8 mouse cellular contexts compared by ENCODE assay signal in the genomic region with DNA sequence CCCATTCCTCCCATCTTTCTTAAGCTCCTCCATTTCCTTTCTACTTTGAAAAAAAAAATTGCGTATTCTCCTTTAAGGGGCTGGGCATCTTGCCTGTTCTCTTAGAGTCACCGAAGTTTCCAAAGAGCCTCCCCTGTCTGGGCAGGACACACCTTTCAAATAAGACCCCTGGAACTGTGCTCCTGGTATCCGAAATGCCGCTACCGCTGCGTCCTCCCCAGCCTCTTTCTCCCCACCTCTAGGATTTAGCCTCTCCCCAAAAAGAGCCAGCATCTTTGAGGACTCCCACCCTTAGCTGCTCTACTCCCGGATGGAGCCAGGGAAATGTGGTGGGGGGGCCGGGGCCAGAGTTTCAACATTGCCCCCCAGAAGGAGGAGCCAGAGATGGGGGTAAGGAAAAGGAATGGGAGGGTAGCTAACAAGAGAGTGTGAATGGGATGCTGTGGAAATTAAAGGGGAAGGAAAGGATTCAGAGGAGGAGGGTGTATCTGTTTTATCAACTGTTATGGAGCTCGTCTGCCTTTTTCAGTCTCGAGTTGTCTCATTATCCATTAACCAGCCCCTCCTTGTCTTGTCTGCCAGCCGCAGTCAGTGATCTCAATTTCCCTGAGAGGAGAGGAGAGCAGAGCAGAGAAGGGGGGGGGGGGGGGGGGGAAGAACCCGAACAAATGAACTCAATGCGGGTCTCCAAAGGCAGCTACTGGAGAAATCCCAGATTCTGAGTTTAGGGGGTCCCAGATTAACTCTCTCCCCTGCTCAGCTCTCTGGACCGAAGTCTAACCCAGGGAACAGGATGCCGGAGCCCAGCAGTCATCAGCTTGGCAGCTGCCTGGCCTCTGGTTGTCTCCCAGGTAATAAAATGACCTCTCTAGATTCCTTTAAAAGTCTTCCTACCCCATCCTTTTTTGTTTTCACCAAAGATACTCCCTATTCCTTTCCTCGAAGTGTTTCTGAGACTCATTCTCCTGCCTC. TPM values are rescaled to one million over a fixed set of nuclear protein-coding genes. Genes with fewer than 3 reads are reported as not detected.
A peak's percentile ranks its signal among the peaks of the same experiment; 100 is the strongest.
DNase-seq lines count a peak whose midpoint lies in the region; ATAC-seq and TF ChIP-seq lines count a peak whose summit lies in the region.

Gene Mtmr11 (plus strand): TSS at position 136 of the 972 bp plus-strand sequence.

- WGBS in forebrain, embryonic 14.5 days: 11% methylated on average over 16 of the region's 16 CpGs
- WGBS in liver, embryonic 15.5 days (ENCODE audit: insufficient replicate concordance): 9% methylated on average over 16 of the region's 16 CpGs
- 8% methylated on average over 16 of the region's 16 CpGs for WGBS in stomach, postnatal 0 days

- peak within 1 kb of the TSS; percentile 54 for H3K9ac ChIP-seq in forebrain, embryonic 14.5 days (ENCODE audit: low read length)
- 0 out of 2 replicates have a peak within 1 kb of the TSS, but pooled peaks have one; percentile 5 for H3K9ac ChIP-seq in liver, embryonic 15.5 days
- peak within 1 kb of the TSS; percentile 66 for H3K9ac ChIP-seq in stomach, postnatal 0 days (ENCODE audit: low read length)

- no peak for TF ChIP-seq EP300 in stomach, postnatal 0 days (optimal IDR thresholded peaks at IDR 0.05)

- no peak for DNase-seq in adrenal gland, adult 8-10 months
- peak; percentile 61 for DNase-seq in forebrain, embryonic 14.5 days (ENCODE audit: low spot score)
- peak; percentile 35 for DNase-seq in stomach, postnatal 0 days (ENCODE audit: low spot score)
- no peak for DNase-seq in thymus, postnatal 14 days

- H3K9me3 ChIP-seq in erythroblast, embryonic 14.5 days (ENCODE audit: control insufficient read depth, low read length): no peaks in the 10 kb centered on the region
- H3K9me3 ChIP-seq in forebrain, embryonic 14.5 days (replicated peaks; ENCODE audit: control insufficient read depth, low read length): no peaks in the 10 kb centered on the region
- H3K9me3 ChIP-seq in liver, embryonic 15.5 days (replicated peaks): no peaks in the 10 kb centered on the region
- no peaks in the 10 kb centered on the region for H3K9me3 ChIP-seq in stomach, postnatal 0 days (ENCODE audit: control insufficient read depth, low read length)

- H3K4me3 ChIP-seq in erythroblast, embryonic 14.5 days (replicated peaks): peak within 1 kb of the TSS; percentile 19
- H3K4me3 ChIP-seq in forebrain, embryonic 14.5 days (ENCODE audit: low read depth, low read length): peak within 1 kb of the TSS; percentile 29
- H3K4me3 ChIP-seq in liver, embryonic 15.5 days (replicated peaks): peak within 1 kb of the TSS; percentile 39
- H3K4me3 ChIP-seq in stomach, postnatal 0 days (ENCODE audit: low read depth, low read length): peak within 1 kb of the TSS; percentile 54

- H3K4me1 ChIP-seq in erythroblast, embryonic 14.5 days (ENCODE audit: control insufficient read depth): peaks cover 3% of the 10 kb centered on the region; the same call in 1 of the 2 replicates
- peaks cover 12% of the 10 kb centered on the region for H3K4me1 ChIP-seq in forebrain, embryonic 14.5 days (ENCODE audit: control insufficient read depth, insufficient read depth, low read length)
- H3K4me1 ChIP-seq in liver, embryonic 15.5 days (replicated peaks): peaks cover 12% of the 10 kb centered on the region
- peaks cover 5% of the 10 kb centered on the region for H3K4me1 ChIP-seq in stomach, postnatal 0 days (replicated peaks; ENCODE audit: control insufficient read depth, insufficient read depth)

- no peaks in the 10 kb centered on the region for H3K36me3 ChIP-seq in erythroblast, embryonic 14.5 days (ENCODE audit: control insufficient read depth)
- no peaks in the 10 kb centered on the region for H3K36me3 ChIP-seq in forebrain, embryonic 14.5 days (ENCODE audit: control insufficient read depth, insufficient read depth, low read length)
- no peaks in the 10 kb centered on the region for H3K36me3 ChIP-seq in liver, embryonic 15.5 days (replicated peaks)
- no peaks in the 10 kb centered on the region for H3K36me3 ChIP-seq in stomach, postnatal 0 days (ENCODE audit: control insufficient read depth, insufficient read depth, low read length)

- no peak for TF ChIP-seq CTCF in stomach, postnatal 0 days (IDR thresholded peaks at IDR 0.05; ENCODE audit: low read depth)

- no peak for ATAC-seq in erythroblast, adult 5-6 weeks (replicated peaks; ENCODE audit: low FRiP score, poor library complexity, severe bottlenecking)
- ATAC-seq in forebrain, embryonic 14.5 days: peak; percentile 43; the same call in 1 of the 2 replicates
- ATAC-seq in inflammation-experienced regulatory T-cells, adult 6 months: peak; percentile 36
- no peak for ATAC-seq in liver, embryonic 15.5 days (ENCODE audit: insufficient read depth)
- peak; percentile 6; the same call in 1 of the 2 replicates for ATAC-seq in stomach, postnatal 0 days (ENCODE audit: low FRiP score, low TSS enrichment)

- peak within 1 kb of the TSS; percentile 69 for H3K4me2 ChIP-seq in forebrain, embryonic 14.5 days (ENCODE audit: low read length)
- H3K4me2 ChIP-seq in liver, embryonic 15.5 days: peak within 1 kb of the TSS; percentile 57
- H3K4me2 ChIP-seq in stomach, postnatal 0 days (replicated peaks; ENCODE audit: low read depth): peak within 1 kb of the TSS; percentile 64

- H3K27ac ChIP-seq in forebrain, embryonic 14.5 days (ENCODE audit: low read depth, low read length): peak within 1 kb of the TSS; percentile 48; the same call in 1 of the 2 replicates
- H3K27ac ChIP-seq in liver, embryonic 15.5 days (replicated peaks): peak within 1 kb of the TSS; percentile 53
- H3K27ac ChIP-seq in stomach, postnatal 0 days (replicated peaks): peak within 1 kb of the TSS; percentile 96

- peaks cover 65% of the 10 kb centered on the region for H3K27me3 ChIP-seq in erythroblast, embryonic 14.5 days (ENCODE audit: control insufficient read depth)
- no peaks in the 10 kb centered on the region for H3K27me3 ChIP-seq in forebrain, embryonic 14.5 days (replicated peaks; ENCODE audit: control insufficient read depth, insufficient read depth, low read length)
- H3K27me3 ChIP-seq in liver, embryonic 15.5 days: peaks cover 63% of the 10 kb centered on the region
- no peaks in the 10 kb centered on the region for H3K27me3 ChIP-seq in stomach, postnatal 0 days (ENCODE audit: control insufficient read depth, insufficient read depth, low read length)

RNA-seq across cellular contexts. Expression of gene Mtmr11, which starts in this region (rescaled TPM):
- not detected in 2 replicates for polyA plus RNA-seq in erythroblast, embryonic 14.5 days (2012)
- total RNA-seq in erythroblast, adult 5-6 weeks (2015; ENCODE audit: low replicate concordance): not detected in 2 replicates
- 0.34 TPM in 1 of 2 replicates, not detected in the other for total RNA-seq in erythroblast, adult 5-6 weeks (2017; ENCODE audit: low replicate concordance)
- 10 to 100 TPM; 14.7 to 70.7 (median 43.7) TPM for total RNA-seq in adrenal gland, adult 8-10 months (2022)
- 7.0 and 7.9 TPM in 2 replicates for polyA plus RNA-seq in forebrain, embryonic 14.5 days (2014; fragmentation: Nextera tagmentation; extraction: Ambion mirVana)
- 1 to 10 TPM; 1.8 to 2.6 (median 2.0) TPM for polyA plus RNA-seq in inflammation-experienced regulatory T-cells, adult 6 months (2017; shearing (Covaris generic))
- 2.3 and 3.7 TPM in 2 replicates for polyA plus RNA-seq in liver, embryonic 15.5 days (2015; fragmentation: Nextera tagmentation; extraction: Ambion mirVana)
- polyA plus RNA-seq in stomach, postnatal 0 days (2015; fragmentation: Nextera tagmentation; extraction: Ambion mirVana): 8.2 and 10.2 TPM in 2 replicates

Comparison
In these comparisons a context has a peak if more than half of its experiments do, and no peak if none do; other contexts are left out.
1. RNA of gene Mtmr11 (total RNA-seq): 14.7 to 70.7 TPM in adrenal gland, adult 8-10 months; 0.34 TPM in erythroblast, adult 5-6 weeks; every median in the first group is over 10 times any median in the second.
2. ATAC-seq: peak in forebrain, embryonic 14.5 days (single experiment), inflammation-experienced regulatory T-cells, adult 6 months (single experiment) and stomach, postnatal 0 days (single experiment); none in erythroblast, adult 5-6 weeks (single experiment) and liver, embryonic 15.5 days (single experiment).
3. DNase-seq: peak in forebrain, embryonic 14.5 days (single experiment) and stomach, postnatal 0 days (single experiment); none in adrenal gland, adult 8-10 months (single experiment) and thymus, postnatal 14 days (single experiment).
4. H3K9ac ChIP-seq: peak in every context shown above with its lines; median percentile 66 in stomach, postnatal 0 days; 54 in forebrain, embryonic 14.5 days; 5 in liver, embryonic 15.5 days.
5. Peak in every context shown above with its lines, with median percentiles within 50 percentile points of each other: H3K4me3 ChIP-seq, H3K27ac ChIP-seq and H3K4me2 ChIP-seq.